Mouse (Mus musculus) small intestine, adult 2 months (tissue): ENCODE results near the gene Rabep2.

Source experiments
- CTCF ChIP-seq: fragments of 200-500 bp; IDR thresholded peaks from 2 replicates; pipeline ENCODE4 v1.5.1; 2012; ENCODE audit warnings: low read depth, mild to moderate bottlenecking, control low read depth, inconsistent platforms, low read length, moderate library complexity, mixed read lengths; ENCODE audit not compliant: insufficient replicate concordance, insufficient read length; ENCODE audit errors: extremely low read depth
- POLR2A ChIP-seq: fragments of 200-500 bp; IDR thresholded peaks from 2 replicates; pipeline ENCODE4 v1.6.1; 2012; ENCODE audit warnings: low read depth, mild to moderate bottlenecking, control low read depth, inconsistent platforms, low read length, moderate library complexity

- TF ChIP-seq CTCF = no peak
- TF ChIP-seq POLR2A = no peak
These were observed 16.0 kb downstream of the Rabep2 start for GRCm38 (mm10) chr7:126444536-126444935.
